In the genomic region with DNA sequence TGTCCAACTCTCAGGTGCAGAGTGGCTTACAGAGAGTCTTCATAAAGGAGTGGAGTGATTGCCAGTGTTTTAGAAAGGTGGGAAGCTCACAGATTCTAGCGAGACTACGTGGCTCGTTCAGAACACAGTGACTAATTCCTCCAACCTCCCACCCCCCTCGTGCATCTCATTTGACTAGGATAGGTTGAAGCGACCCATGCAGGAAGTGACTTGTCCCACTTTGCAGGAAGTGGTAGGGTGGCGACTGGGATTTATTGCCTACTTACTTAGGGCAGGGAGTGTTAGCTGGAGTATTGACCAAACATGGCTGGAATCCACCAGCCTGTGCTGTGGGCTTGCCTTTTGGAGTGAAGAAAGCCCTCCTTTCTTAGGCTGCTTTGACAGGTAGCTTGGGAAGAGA, we compare ENCODE assay signal across 8 mouse cellular contexts. TPM values are rescaled to one million over a fixed set of nuclear protein-coding genes. Genes with fewer than 3 reads are reported as not detected.
DNase-seq lines count a peak whose midpoint lies in the region; ATAC-seq and TF ChIP-seq lines count a peak whose summit lies in the region.

No protein-coding gene starts in this region.

- no peaks in the 10 kb centered on the region for H3K36me3 ChIP-seq in midbrain, postnatal 0 days (ENCODE audit: insufficient read depth, low read length)

- H3K9me3 ChIP-seq in midbrain, postnatal 0 days (ENCODE audit: low read length), result no peaks in the 10 kb centered on the region

- no peak for TF ChIP-seq POLR2A in bone marrow macrophage, adult 2 months (IDR thresholded peaks at IDR 0.05; ENCODE audit: borderline replicate concordance, low read depth, low read length)

- H3K4me3 ChIP-seq in bone marrow macrophage, adult 2 months (ENCODE audit: insufficient read depth, low read length), result peak overlapping the region; percentile 58
- peak overlapping the region; percentile 72 for H3K4me3 ChIP-seq in midbrain, postnatal 0 days (ENCODE audit: low read depth, low read length)

- peak; percentile 93 for DNase-seq in heart, adult 11 months
- DNase-seq in heart, adult 8-10 months (ENCODE audit: low spot score), result no peak
- DNase-seq in B cell, adult 2 months, result peak; percentile 31 to 42
- DNase-seq in kidney, postnatal 10 days, result peak; percentile 61
- DNase-seq in midbrain, postnatal 0 days (ENCODE audit: low spot score), result no peak

- H3K4me1 ChIP-seq in bone marrow macrophage, adult 2 months (ENCODE audit: control insufficient read depth, insufficient read depth, low read length), result peaks cover 33% of the 10 kb centered on the region
- H3K4me1 ChIP-seq in midbrain, postnatal 0 days (ENCODE audit: insufficient read depth, low read length), result peaks cover 8% of the 10 kb centered on the region; the same call in 1 of the 2 replicates

- H3K9ac ChIP-seq in midbrain, postnatal 0 days (replicated peaks; ENCODE audit: low read length, poor library complexity, severe bottlenecking), result peak overlapping the region; percentile 33

- peak overlapping the region; percentile 74 for H3K27ac ChIP-seq in bone marrow macrophage, adult 2 months (ENCODE audit: insufficient read depth, low read depth, low read length)
- H3K27ac ChIP-seq in midbrain, postnatal 0 days (ENCODE audit: low read depth, low read length), result peak overlapping the region; percentile 13; the same call in 1 of the 2 replicates

- 68% methylated on average over 6 of the region's 6 CpGs for WGBS in midbrain, postnatal 0 days

- no peaks in the 10 kb centered on the region for H3K27me3 ChIP-seq in midbrain, postnatal 0 days (ENCODE audit: insufficient read depth, low read length)

- peak overlapping the region; percentile 79 for H3K4me2 ChIP-seq in midbrain, postnatal 0 days (ENCODE audit: low read depth, low read length, poor library complexity, severe bottlenecking)

- TF ChIP-seq CTCF in bone marrow macrophage, adult 2 months (IDR thresholded peaks at IDR 0.05; ENCODE audit: low read depth, low read length), result no peak
- TF ChIP-seq CTCF in midbrain, postnatal 0 days (IDR thresholded peaks at IDR 0.05), result no peak

- ATAC-seq in midbrain, postnatal 0 days (ENCODE audit: low FRiP score), result no peak
- no peak for ATAC-seq in erythroid progenitor cell, adult 5-6 weeks (replicated peaks; ENCODE audit: low FRiP score, poor library complexity, severe bottlenecking)
- ATAC-seq in erythroblast, adult 5-6 weeks (replicated peaks; ENCODE audit: low FRiP score, poor library complexity, severe bottlenecking), result no peak

RNA-seq across cellular contexts. Expression of a gene that starts 1.8 kb away (rescaled TPM):
- 100 to 1,000 TPM; 110 to 123 (median 116) TPM for total RNA-seq in heart, adult 8-10 months (2022)
- 217 and 227 TPM in 2 replicates for polyA plus RNA-seq in bone marrow macrophage, adult 2 months (2012; ENCODE audit: insufficient read depth, insufficient read length, missing spikeins)
- 83.3 and 97.3 TPM in 2 replicates for total RNA-seq in midbrain, postnatal 0 days (2014; rRNA removed)
- 85.1 and 93.1 TPM in 2 replicates for polyA plus RNA-seq in midbrain, postnatal 0 days (2015; fragmentation: Nextera tagmentation; extraction: Ambion mirVana)
- 8.0 and 26.7 TPM in 2 replicates for total RNA-seq in erythroid progenitor cell, adult 5-6 weeks (2015; ENCODE audit: low replicate concordance)
- total RNA-seq in erythroid progenitor cell, adult 5-6 weeks (2017; ENCODE audit: low replicate concordance), result 2.5 and 2.7 TPM in 2 replicates
- total RNA-seq in erythroblast, adult 5-6 weeks (2015; ENCODE audit: low replicate concordance), result 16.7 and 24.9 TPM in 2 replicates
- 5.4 and 5.5 TPM in 2 replicates for total RNA-seq in erythroblast, adult 5-6 weeks (2017; ENCODE audit: low replicate concordance)

RNA-seq across cellular contexts. Expression of a gene that starts 8.7 kb away (rescaled TPM):
- total RNA-seq in heart, adult 8-10 months (2022), result 10 to 100 TPM; 33.7 to 45.7 (median 38.6) TPM
- 100 and 135 TPM in 2 replicates for polyA plus RNA-seq in bone marrow macrophage, adult 2 months (2012; ENCODE audit: insufficient read depth, insufficient read length, missing spikeins)
- 319 and 542 TPM in 2 replicates for total RNA-seq in midbrain, postnatal 0 days (2014; rRNA removed)
- polyA plus RNA-seq in midbrain, postnatal 0 days (2015; fragmentation: Nextera tagmentation; extraction: Ambion mirVana), result 94.3 and 95.9 TPM in 2 replicates
- 13.0 and 22.7 TPM in 2 replicates for total RNA-seq in erythroid progenitor cell, adult 5-6 weeks (2015; ENCODE audit: low replicate concordance)
- total RNA-seq in erythroid progenitor cell, adult 5-6 weeks (2017; ENCODE audit: low replicate concordance), result 21.2 and 33.5 TPM in 2 replicates
- 6.3 and 13.6 TPM in 2 replicates for total RNA-seq in erythroblast, adult 5-6 weeks (2015; ENCODE audit: low replicate concordance)
- total RNA-seq in erythroblast, adult 5-6 weeks (2017; ENCODE audit: low replicate concordance), result 15.9 and 29.3 TPM in 2 replicates

Comparison
In these comparisons a context has a peak if more than half of its experiments do, and no peak if none do; other contexts are left out.
1. DNase-seq: peak in heart, adult 11 months (single experiment), B cell, adult 2 months (2 of 2) and kidney, postnatal 10 days (single experiment); none in heart, adult 8-10 months (single experiment) and midbrain, postnatal 0 days (single experiment).